Mouse (Mus musculus): Measurements from ENCODE around the gene Cfap54.

DNA sequence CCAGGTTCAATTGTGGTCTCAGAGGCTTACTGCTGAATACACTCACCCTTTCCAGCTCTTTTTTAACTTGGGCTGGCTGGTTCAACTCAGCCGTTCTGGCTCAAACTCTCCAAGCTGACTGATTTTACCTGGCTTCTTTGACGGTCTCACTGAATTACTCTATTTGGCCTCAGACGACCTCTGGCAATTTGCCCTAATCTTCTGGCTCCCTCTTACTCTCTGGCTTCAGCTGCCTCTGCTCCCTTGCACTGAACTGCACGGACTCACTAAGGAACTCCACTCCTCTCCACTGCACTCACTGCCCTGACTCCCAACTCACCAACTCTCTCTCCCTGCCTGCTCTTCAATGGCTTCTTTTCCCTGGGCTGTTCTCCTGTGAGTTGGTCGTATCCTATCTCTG is 20.9 kb upstream of the Cfap54 start:
- TF ChIP-seq CTCF (IDR thresholded peaks at IDR 0.05; ENCODE audit: low read depth, low read length) (no peak), POLR2AphosphoS5 (IDR thresholded peaks at IDR 0.05; ENCODE audit: insufficient replicate concordance, low read depth, low read length) (no peak), TAL1 (conservative IDR thresholded peaks at IDR 0.05; ENCODE audit: low read depth, low read length) (no peak), GATA1 (IDR thresholded peaks at IDR 0.05; ENCODE audit: borderline replicate concordance, low read length) (no peak), GATA2 (IDR thresholded peaks at IDR 0.05; ENCODE audit: borderline replicate concordance, low read depth, low read length) (no peak)
